In the genomic region with DNA sequence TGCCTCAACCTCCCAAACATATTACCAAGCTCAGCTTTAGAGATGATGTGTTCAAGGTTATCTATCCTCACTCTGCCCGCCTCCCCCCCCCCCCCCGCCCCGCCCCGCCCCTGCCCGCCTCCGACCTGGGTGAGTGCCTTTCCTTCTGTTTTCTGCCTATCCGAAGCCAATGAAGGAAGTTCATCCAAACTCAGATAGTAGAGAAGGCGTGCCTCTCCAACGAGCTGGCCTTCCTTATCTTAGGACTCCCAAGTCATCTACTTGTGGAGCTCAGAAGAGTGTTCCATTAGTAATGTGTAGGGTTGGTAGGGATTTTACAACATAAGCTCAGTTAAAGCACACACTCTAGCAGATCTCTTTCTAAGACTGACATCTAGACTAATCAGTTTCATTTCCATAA, we compare ENCODE assay signal across 31 mouse cellular contexts. TPM values are rescaled to one million over a fixed set of nuclear protein-coding genes. Genes with fewer than 3 reads are reported as not detected.
DNase-seq lines count a peak whose midpoint lies in the region; ATAC-seq and TF ChIP-seq lines count a peak whose summit lies in the region.
"Had no signal": no experiment of that assay in that cellular context is flagged by ENCODE, and none has a peak within 500 bp of the region (broad histone marks: within the 10 kb centered on the region; RNA-seq: fewer than 3 reads in every experiment).

No protein-coding gene starts in this region.

- ATAC-seq in limb, embryonic 15.5 days (ENCODE audit: insufficient number of reproducible peaks, low FRiP score, low TSS enrichment, low read depth) = no peak
- peak; percentile 41 for ATAC-seq in intestine, embryonic 15.5 days
- peak; percentile 69 for ATAC-seq in liver, embryonic 14.5 days (ENCODE audit: insufficient read depth)
- no peak for ATAC-seq in stomach, embryonic 16.5 days (ENCODE audit: insufficient read depth, low FRiP score)
- no peak for ATAC-seq in forebrain, embryonic 14.5 days
- ATAC-seq: CD4-positive, CD25-positive, alpha-beta regulatory T cell, adult 4 months; midbrain, embryonic 13.5 days had no signal

- no peaks in the 10 kb centered on the region for H3K36me3 ChIP-seq in limb, embryonic 15.5 days
- no peaks in the 10 kb centered on the region for H3K36me3 ChIP-seq in limb, embryonic 10.5 days
- H3K36me3 ChIP-seq in intestine, embryonic 15.5 days = no peaks in the 10 kb centered on the region
- H3K36me3 ChIP-seq in liver, embryonic 14.5 days (replicated peaks; ENCODE audit: control insufficient read depth, insufficient read depth, low read depth) = no peaks in the 10 kb centered on the region
- no peaks in the 10 kb centered on the region for H3K36me3 ChIP-seq in stomach, embryonic 16.5 days (ENCODE audit: control insufficient read depth, insufficient read depth, low read length)
- no peaks in the 10 kb centered on the region for H3K36me3 ChIP-seq in forebrain, embryonic 14.5 days (ENCODE audit: control insufficient read depth, insufficient read depth, low read length)
- H3K36me3 ChIP-seq: heart, embryonic 15.5 days; hindbrain, embryonic 15.5 days; liver, embryonic 15.5 days; midbrain, embryonic 13.5 days; neural tube, embryonic 12.5 days had no signal

- H3K4me2 ChIP-seq in limb, embryonic 15.5 days = no peak overlapping the region
- no peak overlapping the region for H3K4me2 ChIP-seq in intestine, embryonic 15.5 days (replicated peaks)
- H3K4me2 ChIP-seq in liver, embryonic 14.5 days (ENCODE audit: low read depth) = peak overlapping the region; percentile 28; the same call in 1 of the 2 replicates
- H3K4me2 ChIP-seq in stomach, embryonic 16.5 days (ENCODE audit: low read depth, low read length) = no peak overlapping the region
- H3K4me2 ChIP-seq in forebrain, embryonic 14.5 days (ENCODE audit: low read length) = no peak overlapping the region
- H3K4me2 ChIP-seq: heart, embryonic 15.5 days; hindbrain, embryonic 15.5 days; liver, embryonic 15.5 days; midbrain, embryonic 13.5 days; neural tube, embryonic 12.5 days had no signal

- 0 out of 2 replicates have a peak, but pooled peaks cover 5% of the 10 kb centered on the region for H3K4me1 ChIP-seq in limb, embryonic 15.5 days
- H3K4me1 ChIP-seq in limb, embryonic 10.5 days = peaks cover 3% of the 10 kb centered on the region; the same call in 1 of the 2 replicates
- H3K4me1 ChIP-seq in intestine, embryonic 15.5 days (replicated peaks) = no peaks in the 10 kb centered on the region
- no peaks in the 10 kb centered on the region; a peak in 2 of 4 replicates for H3K4me1 ChIP-seq in liver, embryonic 14.5 days (replicated peaks; ENCODE audit: control insufficient read depth in 2 of 2, insufficient read depth in 2 of 2, low read length in 1 of 2)
- no peaks in the 10 kb centered on the region for H3K4me1 ChIP-seq in stomach, embryonic 16.5 days (ENCODE audit: control insufficient read depth, insufficient read depth, low read length)
- H3K4me1 ChIP-seq in forebrain, embryonic 14.5 days (ENCODE audit: control insufficient read depth, insufficient read depth, low read length) = no peaks in the 10 kb centered on the region
- H3K4me1 ChIP-seq: heart, embryonic 15.5 days; hindbrain, embryonic 15.5 days; midbrain, embryonic 13.5 days; neural tube, embryonic 12.5 days had no signal

- H3K27me3 ChIP-seq in limb, embryonic 15.5 days = no peaks in the 10 kb centered on the region
- H3K27me3 ChIP-seq in limb, embryonic 10.5 days (ENCODE audit: low read depth, poor library complexity, severe bottlenecking) = no peaks in the 10 kb centered on the region
- H3K27me3 ChIP-seq in intestine, embryonic 15.5 days (replicated peaks) = no peaks in the 10 kb centered on the region
- H3K27me3 ChIP-seq in liver, embryonic 14.5 days (ENCODE audit: control insufficient read depth, insufficient read depth, low read length) = no peaks in the 10 kb centered on the region
- H3K27me3 ChIP-seq in stomach, embryonic 16.5 days (ENCODE audit: control insufficient read depth, insufficient read depth, low read length) = no peaks in the 10 kb centered on the region
- no peaks in the 10 kb centered on the region for H3K27me3 ChIP-seq in forebrain, embryonic 14.5 days (replicated peaks; ENCODE audit: control insufficient read depth, insufficient read depth, low read length)
- H3K27me3 ChIP-seq: heart, embryonic 15.5 days; hindbrain, embryonic 15.5 days; liver, embryonic 15.5 days had no signal

- no peak for DNase-seq in limb, embryonic 10.5 days (ENCODE audit: low spot score)
- DNase-seq in liver, embryonic 14.5 days (ENCODE audit: low read depth in 3 of 3, low spot score in 3 of 3) = no peak
- no peak for DNase-seq in embryo, embryonic 10 days (ENCODE audit: low spot score)
- DNase-seq in forebrain, embryonic 14.5 days (ENCODE audit: low spot score) = no peak
- no peak for DNase-seq in lung, postnatal 4 days
- DNase-seq: adrenal gland, adult 2 months; cerebellum, adult 11-12 months; cerebellum, postnatal 14 days; embryo, embryonic 11 days; gastrocnemius, adult 2 months; heart, postnatal 4 days; kidney, postnatal 4 days; left cerebral cortex, postnatal 4 days; retina, postnatal 1 day; right cerebral cortex, postnatal 25 days; thymus, adult 18-20 months; thymus, postnatal 36 days had no signal

- no peak for TF ChIP-seq EP300 in liver, embryonic 14.5 days (IDR thresholded peaks at IDR 0.05; ENCODE audit: low read depth)

- no peak for TF ChIP-seq CTCF in liver, embryonic 14.5 days (IDR thresholded peaks at IDR 0.05; ENCODE audit: low read depth)

- H3K9ac ChIP-seq in limb, embryonic 15.5 days = no peak overlapping the region
- no peak overlapping the region for H3K9ac ChIP-seq in intestine, embryonic 15.5 days
- H3K9ac ChIP-seq in liver, embryonic 14.5 days (replicated peaks) = no peak overlapping the region
- H3K9ac ChIP-seq in stomach, embryonic 16.5 days (ENCODE audit: low read length) = no peak overlapping the region
- no peak overlapping the region for H3K9ac ChIP-seq in forebrain, embryonic 14.5 days (ENCODE audit: low read length)
- H3K9ac ChIP-seq: heart, embryonic 15.5 days; hindbrain, embryonic 15.5 days; liver, embryonic 15.5 days; midbrain, embryonic 13.5 days; neural tube, embryonic 12.5 days had no signal

- H3K4me3 ChIP-seq in limb, embryonic 15.5 days = no peak overlapping the region
- H3K4me3 ChIP-seq in limb, embryonic 10.5 days = no peak overlapping the region
- H3K4me3 ChIP-seq in intestine, embryonic 15.5 days (replicated peaks) = no peak overlapping the region
- no peak overlapping the region for H3K4me3 ChIP-seq in liver, embryonic 14.5 days (ENCODE audit: insufficient read depth in 1 of 2, low read depth in 2 of 2, low read length in 2 of 2)
- H3K4me3 ChIP-seq in stomach, embryonic 16.5 days (replicated peaks; ENCODE audit: low read length) = no peak overlapping the region
- no peak overlapping the region for H3K4me3 ChIP-seq in forebrain, embryonic 14.5 days (ENCODE audit: low read depth, low read length)
- H3K4me3 ChIP-seq: gastrocnemius, adult 2 months; heart, embryonic 15.5 days; hindbrain, embryonic 15.5 days; left cerebral cortex, adult 2 months; liver, embryonic 15.5 days; midbrain, embryonic 13.5 days; neural tube, embryonic 12.5 days had no signal

- peak overlapping the region; percentile 65 for H3K27ac ChIP-seq in limb, embryonic 15.5 days
- no peak overlapping the region for H3K27ac ChIP-seq in limb, embryonic 10.5 days
- no peak overlapping the region for H3K27ac ChIP-seq in intestine, embryonic 15.5 days
- H3K27ac ChIP-seq in liver, embryonic 14.5 days = no peak overlapping the region
- H3K27ac ChIP-seq in stomach, embryonic 16.5 days (ENCODE audit: low read length) = peak overlapping the region; percentile 88
- no peak overlapping the region for H3K27ac ChIP-seq in forebrain, embryonic 14.5 days (ENCODE audit: low read depth, low read length)
- H3K27ac ChIP-seq: gastrocnemius, adult 2 months; heart, embryonic 15.5 days; hindbrain, embryonic 15.5 days; left cerebral cortex, adult 2 months; liver, embryonic 15.5 days; macrophage; midbrain, embryonic 13.5 days; neural tube, embryonic 12.5 days had no signal

- 0 out of 2 replicates have a peak, but pooled peaks cover 6% of the 10 kb centered on the region for H3K9me3 ChIP-seq in limb, embryonic 15.5 days
- H3K9me3 ChIP-seq in limb, embryonic 10.5 days (replicated peaks) = no peaks in the 10 kb centered on the region
- H3K9me3 ChIP-seq in intestine, embryonic 15.5 days = no peaks in the 10 kb centered on the region
- H3K9me3 ChIP-seq in liver, embryonic 14.5 days (ENCODE audit: control insufficient read depth, low read length) = no peaks in the 10 kb centered on the region
- no peaks in the 10 kb centered on the region; the same call in 1 of the 2 replicates for H3K9me3 ChIP-seq in stomach, embryonic 16.5 days (replicated peaks; ENCODE audit: control insufficient read depth, low read length)
- H3K9me3 ChIP-seq in forebrain, embryonic 14.5 days (replicated peaks; ENCODE audit: control insufficient read depth, low read length) = no peaks in the 10 kb centered on the region
- H3K9me3 ChIP-seq: liver, embryonic 15.5 days had no signal

- WGBS in limb, embryonic 15.5 days = 52% methylated on average over 8 of the region's 9 CpGs
- WGBS in limb, embryonic 10.5 days = 73% methylated on average over 9 of the region's 9 CpGs
- 50% methylated on average over 8 of the region's 9 CpGs for WGBS in intestine, embryonic 15.5 days
- WGBS in liver, embryonic 14.5 days (ENCODE audit: insufficient replicate concordance) = 17% methylated on average over 6 of the region's 9 CpGs
- 44% methylated on average over 9 of the region's 9 CpGs for WGBS in stomach, embryonic 16.5 days
- WGBS in forebrain, embryonic 14.5 days = 77% methylated on average over 9 of the region's 9 CpGs

RNA-seq across cellular contexts. Expression of a gene that starts 9.8 kb away (rescaled TPM):
- 2.4 and 3.0 TPM in 2 replicates for polyA plus RNA-seq in limb, embryonic 15.5 days (2015; fragmentation: Nextera tagmentation; extraction: Ambion mirVana)
- not detected in 2 replicates for polyA plus RNA-seq in limb, embryonic 10.5 days (2016; fragmentation: Nextera tagmentation; extraction: Ambion mirVana)
- polyA plus RNA-seq in intestine, embryonic 15.5 days (2015; fragmentation: Nextera tagmentation; extraction: Ambion mirVana) = not detected in 2 replicates
- polyA plus RNA-seq in liver, embryonic 14.5 days (2012; rRNA removed) = not detected in 2 replicates
- polyA plus RNA-seq in liver, embryonic 14.5 days (2014; fragmentation: Nextera tagmentation; extraction: Ambion mirVana) = not detected in 2 replicates
- polyA plus RNA-seq in stomach, embryonic 16.5 days (2015; fragmentation: Nextera tagmentation; extraction: Ambion mirVana) = 0.21 and 0.31 TPM in 2 replicates
- not detected in 2 replicates for polyA plus RNA-seq in forebrain, embryonic 14.5 days (2014; fragmentation: Nextera tagmentation; extraction: Ambion mirVana)
- polyA plus RNA-seq: adrenal gland, adult 2 months; CD4-positive, CD25-positive, alpha-beta regulatory T cell, adult 4 months; forebrain, embryonic 11.5 days; hindbrain, embryonic 15.5 days; intestine, embryonic 14.5 days; macrophage; midbrain, embryonic 13.5 days; spleen, adult 2 months had no signal

RNA-seq across cellular contexts. Expression of a gene that starts 20.8 kb away (rescaled TPM):
- polyA plus RNA-seq in limb, embryonic 15.5 days (2015; fragmentation: Nextera tagmentation; extraction: Ambion mirVana) = 54.5 and 56.7 TPM in 2 replicates
- polyA plus RNA-seq in limb, embryonic 10.5 days (2016; fragmentation: Nextera tagmentation; extraction: Ambion mirVana) = 25.6 and 30.3 TPM in 2 replicates
- 47.0 and 53.1 TPM in 2 replicates for polyA plus RNA-seq in intestine, embryonic 15.5 days (2015; fragmentation: Nextera tagmentation; extraction: Ambion mirVana)
- polyA plus RNA-seq in liver, embryonic 14.5 days (2012; rRNA removed) = 3.7 and 5.3 TPM in 2 replicates
- polyA plus RNA-seq in liver, embryonic 14.5 days (2014; fragmentation: Nextera tagmentation; extraction: Ambion mirVana) = 10.9 and 12.0 TPM in 2 replicates
- 72.3 and 74.1 TPM in 2 replicates for polyA plus RNA-seq in stomach, embryonic 16.5 days (2015; fragmentation: Nextera tagmentation; extraction: Ambion mirVana)
- 24.2 and 26.9 TPM in 2 replicates for polyA plus RNA-seq in forebrain, embryonic 14.5 days (2014; fragmentation: Nextera tagmentation; extraction: Ambion mirVana)

Comparison
In these comparisons a context has a peak if more than half of its experiments do, and no peak if none do; other contexts are left out.
1. H3K27ac ChIP-seq: peak in limb, embryonic 15.5 days (single experiment) and stomach, embryonic 16.5 days (single experiment); none in limb, embryonic 10.5 days (single experiment), intestine, embryonic 15.5 days (single experiment), liver, embryonic 14.5 days (single experiment) and forebrain, embryonic 14.5 days (single experiment).
2. ATAC-seq: peak in intestine, embryonic 15.5 days (single experiment) and liver, embryonic 14.5 days (single experiment); none in limb, embryonic 15.5 days (single experiment), stomach, embryonic 16.5 days (single experiment) and forebrain, embryonic 14.5 days (single experiment).